Mouse (Mus musculus): ENCODE results near the gene Crb1.

Gene Crb1

DNA sequence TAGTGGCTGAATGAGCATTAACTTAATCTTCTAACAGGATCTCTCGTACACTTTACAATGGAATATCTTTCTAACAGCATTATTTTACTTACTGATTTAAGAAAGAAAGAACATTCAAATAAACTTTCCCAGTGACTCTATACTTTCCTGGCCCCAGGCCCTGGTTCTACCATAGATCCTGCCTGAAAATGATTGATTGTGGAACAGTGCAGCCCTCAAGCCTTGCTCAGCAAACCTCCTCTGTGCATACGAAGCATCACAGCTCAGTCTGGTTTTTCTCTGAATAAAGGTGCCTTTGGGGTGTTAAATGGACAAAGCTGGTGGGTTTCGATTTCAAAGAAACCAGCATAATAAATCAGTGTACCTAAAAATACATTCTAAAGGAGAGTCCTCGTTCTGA lies 153.1 kb downstream of the Crb1 start:
- no peak for DNase-seq (ENCODE audit: low spot score)

DNA sequence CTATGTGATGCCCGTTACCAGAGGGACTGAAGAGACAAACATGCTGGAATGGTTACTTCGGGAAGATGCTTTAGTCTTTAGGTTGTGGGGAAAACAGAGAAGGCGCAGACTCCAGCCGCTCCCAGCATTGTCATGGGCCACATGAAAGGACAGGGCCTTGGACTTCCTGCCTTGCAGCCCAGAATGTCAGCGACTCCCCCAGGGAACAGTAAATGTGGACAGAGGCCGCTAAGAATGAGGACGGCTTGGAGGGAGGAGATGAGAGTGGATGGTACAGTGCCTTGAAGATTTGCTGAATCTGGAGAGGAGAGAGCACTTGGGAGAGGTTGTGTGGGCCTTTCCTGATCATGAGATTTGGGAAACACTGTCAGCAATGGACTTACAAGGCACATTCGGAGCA lies 161.6 kb downstream of the Crb1 start:
- no peak for DNase-seq (ENCODE audit: low spot score)

GRCm38 (mm10) chr1:139210505-139210904 lies 166.4 kb downstream of the Crb1 start:
- no peak for DNase-seq (ENCODE audit: low spot score)

GRCm38 (mm10) chr1:139209796-139210195 lies 167.1 kb downstream of the Crb1 start:
- peak; percentile 33 for DNase-seq (ENCODE audit: low spot score)

GRCm38 (mm10) chr1:139206259-139206658 lies 170.6 kb downstream of the Crb1 start:
- DNase-seq (ENCODE audit: low spot score): no peak

DNA sequence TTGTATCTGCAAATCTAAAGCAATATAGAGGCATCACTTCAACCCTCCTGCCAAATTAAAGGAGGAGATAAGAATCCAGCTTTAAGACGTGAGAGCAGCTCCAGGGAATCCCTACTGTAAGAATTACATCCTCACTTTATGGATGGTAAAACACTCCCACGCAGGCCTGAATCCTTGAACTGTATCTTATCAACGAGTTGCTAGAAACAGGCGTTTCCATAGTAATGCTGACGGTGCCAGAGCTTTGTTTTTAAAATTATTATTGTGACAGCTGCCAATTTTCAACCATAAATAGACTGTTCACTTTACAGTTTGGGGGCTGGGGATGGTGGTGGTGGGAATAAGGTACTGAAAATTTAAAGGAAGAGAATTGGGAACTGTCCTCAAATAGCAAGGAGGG lies 173.9 kb downstream of the Crb1 start:
- DNase-seq (ENCODE audit: low spot score): no peak

- no peak for DNase-seq (ENCODE audit: low spot score)
These were observed 182.4 kb downstream of the Crb1 start for GRCm38 (mm10) chr1:139194428-139195028.

GRCm38 (mm10) chr1:139194011-139194410 lies 182.9 kb downstream of the Crb1 start:
- peak; percentile 54 for DNase-seq (ENCODE audit: low spot score)

DNA sequence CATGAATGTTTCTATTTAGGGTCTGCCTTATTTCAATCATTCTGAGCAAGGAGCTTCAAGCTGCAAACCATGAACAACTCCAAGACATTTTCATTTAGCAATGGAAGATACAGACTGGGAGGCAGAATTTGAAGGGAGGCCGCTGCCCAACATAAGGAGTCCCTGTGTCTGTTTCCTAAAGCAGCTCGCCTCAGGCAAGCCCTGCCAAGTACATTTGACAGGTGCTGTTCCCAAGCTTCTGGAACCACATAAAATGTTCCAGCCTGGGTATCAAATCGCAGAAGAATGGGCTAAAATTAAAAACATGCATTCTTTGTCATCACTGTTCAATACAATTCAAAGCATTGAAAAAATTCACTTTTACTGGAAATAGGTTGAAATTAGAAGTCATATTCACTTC lies 184.3 kb downstream of the Crb1 start:
- DNase-seq (ENCODE audit: low spot score): no peak

DNA sequence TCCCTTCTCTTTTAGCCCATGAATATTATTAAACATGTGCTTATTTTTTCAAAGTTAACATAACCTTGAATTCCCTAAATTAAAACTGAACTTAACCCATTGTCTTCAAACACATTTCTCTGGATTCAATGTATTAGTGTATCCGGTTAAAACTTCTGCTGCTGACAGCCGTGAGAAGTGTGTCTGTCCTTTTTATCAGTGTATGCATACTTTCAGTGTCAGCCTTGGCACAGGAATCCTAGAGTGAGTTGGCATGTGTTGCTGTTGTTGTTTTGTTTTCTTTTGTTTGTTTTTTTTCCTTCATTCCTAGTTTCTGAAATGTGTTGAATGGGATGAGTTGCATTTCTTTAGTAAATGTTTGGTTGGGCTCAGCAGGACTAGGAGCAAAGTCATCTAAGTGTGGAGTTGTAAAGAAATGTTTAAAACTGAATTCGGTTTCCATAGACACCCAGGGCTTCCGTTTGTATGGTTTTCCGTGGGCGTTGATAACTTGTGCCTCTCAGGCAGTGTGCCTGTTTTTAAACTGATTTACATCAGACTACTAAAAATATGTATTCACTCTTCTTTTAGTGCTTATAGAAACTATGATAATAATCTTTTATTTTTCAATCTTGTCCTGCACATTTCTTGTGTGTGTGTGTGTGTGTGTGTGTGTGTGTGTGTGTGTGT lies 196.3 kb downstream of the Crb1 start:
- no peak for DNase-seq (ENCODE audit: low spot score)

GRCm38 (mm10) chr1:139179707-139180106 lies 197.2 kb downstream of the Crb1 start:
- no peak for DNase-seq (ENCODE audit: low spot score)

DNA sequence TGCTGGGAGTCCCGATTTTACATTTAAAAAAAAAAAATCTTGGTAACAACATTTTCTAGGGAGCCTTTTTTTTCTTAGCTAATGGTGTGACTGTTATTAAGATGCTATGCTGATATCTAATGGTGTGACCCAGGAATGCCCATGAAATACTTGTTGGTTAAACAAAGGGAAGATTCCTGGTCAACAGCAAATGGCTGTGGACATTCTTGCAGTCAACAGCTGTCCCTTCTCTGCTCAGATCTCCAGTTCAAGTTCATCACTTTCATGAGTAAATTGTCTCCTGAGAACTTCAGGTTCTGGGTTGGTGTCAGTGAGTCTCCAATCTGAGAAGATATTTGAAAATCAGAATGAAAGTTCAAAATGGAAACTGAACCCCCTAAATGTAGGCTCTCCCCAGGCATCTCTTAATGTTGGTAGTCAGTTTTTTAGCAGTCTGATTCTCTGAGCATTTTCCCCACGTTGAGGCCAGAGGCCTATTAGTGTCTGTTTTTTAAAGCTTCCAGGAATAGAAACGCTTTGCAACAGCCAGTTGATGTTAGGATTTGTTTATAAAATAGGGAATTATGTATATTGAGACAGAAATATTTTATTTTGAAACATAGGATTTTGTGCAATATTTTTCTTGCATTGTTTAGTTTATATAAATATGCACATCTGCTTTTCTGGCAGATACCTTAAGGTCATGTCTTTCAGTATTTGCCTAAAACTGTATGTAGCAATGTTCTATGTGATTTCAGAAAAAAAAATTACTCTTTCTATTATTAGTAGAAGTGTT lies 202.7 kb downstream of the Crb1 start:
- no peak for DNase-seq (ENCODE audit: low spot score)

GRCm38 (mm10) chr1:139162814-139163213 lies 214.1 kb downstream of the Crb1 start:
- peak; percentile 74 for DNase-seq (ENCODE audit: low spot score)

- peak; percentile 57 for DNase-seq (ENCODE audit: low spot score)
These were observed 215.3 kb downstream of the Crb1 start for GRCm38 (mm10) chr1:139161619-139162018.

DNA sequence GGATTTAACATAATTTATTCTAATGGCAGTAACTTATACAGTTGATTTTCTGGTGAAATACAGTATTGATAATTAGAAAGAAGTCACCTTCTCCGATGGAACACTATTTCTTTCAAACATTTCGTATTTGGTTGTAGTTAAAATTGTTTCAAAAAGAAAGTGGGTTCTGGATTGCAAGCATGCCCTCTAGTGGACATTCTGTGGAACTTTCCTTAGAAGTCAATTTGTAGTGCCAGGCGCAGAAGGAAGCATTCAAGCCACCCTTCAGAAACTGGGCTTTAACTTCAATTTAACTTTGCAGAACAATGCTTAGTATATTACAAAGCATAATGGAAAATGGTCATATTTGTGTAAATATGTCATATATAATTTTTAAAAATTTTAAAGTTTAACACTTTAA lies 220.5 kb downstream of the Crb1 start:
- peak; percentile 70 for DNase-seq (ENCODE audit: low spot score)

- no peak for DNase-seq (ENCODE audit: low spot score)
These were observed 223.4 kb downstream of the Crb1 start for GRCm38 (mm10) chr1:139153493-139153892.

- no peak for DNase-seq (ENCODE audit: low spot score)
These were observed 223.9 kb downstream of the Crb1 start for GRCm38 (mm10) chr1:139153006-139153405.

All from embryo, embryonic 10.5 days (tissue).